Mouse (Mus musculus): ENCODE results near the gene Mpped2. TPM values are rescaled to one million over a fixed set of nuclear protein-coding genes. Genes with fewer than 3 reads are reported as not detected.

Gene Mpped2
- total and polyA plus RNA-seq, 3 experiments: not detected

GRCm38 (mm10) chr2:106775994-106776393 is 82.9 kb downstream of the Mpped2 start:
- Histone ChIP-seq H3K27me3 (replicated peaks) (no peaks in the 10 kb centered on the region), H3K4me2 (ENCODE audit: insufficient read depth, low read depth, poor library complexity, severe bottlenecking) (no peak overlapping the region), H3K79me2 (replicated peaks; ENCODE audit: control insufficient read depth, extremely low read depth, insufficient read depth, poor library complexity, severe bottlenecking) (no peaks in the 10 kb centered on the region), H3K9ac (ENCODE audit: insufficient read depth, low read depth) (no peak overlapping the region), H3K27ac (ENCODE audit: insufficient read depth, low read depth) (no peak overlapping the region), H3K9me3 (replicated peaks; ENCODE audit: low read length) (peaks cover 70% of the 10 kb centered on the region), H3K36me3 (replicated peaks in 1 of 2; ENCODE audit: control insufficient read depth in 1 of 2, insufficient read depth in 1 of 2, low read length in 1 of 2) (no peaks in the 10 kb centered on the region), H3K4me3 (replicated peaks in 1 of 3; ENCODE audit: low read depth in 2 of 3, low read length in 2 of 3, poor library complexity in 1 of 3) (no peak overlapping the region), H3K4me1 (ENCODE audit: control insufficient read depth in 1 of 2, insufficient read depth in 2 of 2) (no peaks in the 10 kb centered on the region)
- dilution Hi-C loops (cut with MboI; ENCODE audit: extremely low pct_ligation_motif_present, extremely low pct_unique_long_range_greater_than_20kb, low sequenced_read_pairs): no loop called here
- no peak for DNase-seq (ENCODE audit: extremely low read depth)
- TF ChIP-seq KAT2A (IDR thresholded peaks at IDR 0.05; ENCODE audit: insufficient replicate concordance, low read length): no peak
- TF ChIP-seq MEF2A (IDR thresholded peaks at IDR 0.05; ENCODE audit: borderline replicate concordance, low read depth, low read length): no peak
- TF ChIP-seq ETS1 (conservative IDR thresholded peaks at IDR 0.05; ENCODE audit: low read depth, low read length): no peak
- TF ChIP-seq CHD1 (IDR thresholded peaks at IDR 0.05; ENCODE audit: low read depth, low read length): no peak
- no peak for TF ChIP-seq USF1 (IDR thresholded peaks at IDR 0.05; ENCODE audit: low read depth, low read length)
- TF ChIP-seq USF2 (conservative IDR thresholded peaks at IDR 0.05; ENCODE audit: low read depth, low read length): no peak
- no peak for TF ChIP-seq MYC (IDR thresholded peaks at IDR 0.05; ENCODE audit: low read depth, low read length)
- no peak for TF ChIP-seq PAX5 (IDR thresholded peaks at IDR 0.05; ENCODE audit: low read length)
- TF ChIP-seq UBTF (IDR thresholded peaks at IDR 0.05; ENCODE audit: low read depth, low read length): no peak
- no peak for TF ChIP-seq EP300 (IDR thresholded peaks at IDR 0.05; ENCODE audit: low read length)
- TF ChIP-seq SMC3 (IDR thresholded peaks at IDR 0.05; ENCODE audit: low read depth, low read length): no peak
- TF ChIP-seq CTCF (conservative IDR thresholded peaks at IDR 0.05 in 1 of 2, IDR thresholded peaks at IDR 0.05 in 1 of 2; ENCODE audit: low read depth in 2 of 2, low read length in 2 of 2): no peak
- TF ChIP-seq ZMIZ1 (IDR thresholded peaks at IDR 0.05; ENCODE audit: low read depth, low read length): no peak
- TF ChIP-seq TCF12 (IDR thresholded peaks at IDR 0.05; ENCODE audit: low read depth, low read length): no peak
- no peak for TF ChIP-seq NELFE (IDR thresholded peaks at IDR 0.05; ENCODE audit: low read depth, low read length)
- TF ChIP-seq HCFC1 (IDR thresholded peaks at IDR 0.05; ENCODE audit: low read depth, low read length): no peak
- no peak for TF ChIP-seq MAFK (IDR thresholded peaks at IDR 0.05; ENCODE audit: insufficient replicate concordance, low read length)
- no peak for TF ChIP-seq MXI1 (IDR thresholded peaks at IDR 0.05; ENCODE audit: low read depth, low read length)
- no peak for TF ChIP-seq BHLHE40 (IDR thresholded peaks at IDR 0.05; ENCODE audit: low read depth, low read length)
- no peak for TF ChIP-seq JUND (conservative IDR thresholded peaks at IDR 0.05; ENCODE audit: low read depth, low read length)
- in situ Hi-C loops (cut with MboI; ENCODE audit: low pct_ligation_motif_present, low pct_unique_long_range_greater_than_20kb, low sequenced_read_pairs): no loop called here

- Histone ChIP-seq H3K9ac (ENCODE audit: insufficient read depth, low read depth) (no peak overlapping the region), H3K79me2 (replicated peaks; ENCODE audit: control insufficient read depth, extremely low read depth, insufficient read depth, poor library complexity, severe bottlenecking) (no peaks in the 10 kb centered on the region), H3K4me2 (ENCODE audit: insufficient read depth, low read depth, poor library complexity, severe bottlenecking) (no peak overlapping the region), H3K4me3 (replicated peaks in 1 of 3; ENCODE audit: low read depth in 2 of 3, low read length in 2 of 3, poor library complexity in 1 of 3) (no peak overlapping the region), H3K9me3 (replicated peaks; ENCODE audit: low read length) (peaks cover 73% of the 10 kb centered on the region), H3K4me1 (ENCODE audit: control insufficient read depth in 1 of 2, insufficient read depth in 2 of 2) (no peaks in the 10 kb centered on the region), H3K27ac (ENCODE audit: insufficient read depth, low read depth) (no peak overlapping the region), H3K27me3 (replicated peaks) (no peaks in the 10 kb centered on the region), H3K36me3 (replicated peaks in 1 of 2; ENCODE audit: control insufficient read depth in 1 of 2, insufficient read depth in 1 of 2, low read length in 1 of 2) (no peaks in the 10 kb centered on the region)
- TF ChIP-seq IRF4 (IDR thresholded peaks at IDR 0.05; ENCODE audit: low read depth, low read length) (no peak), ELF1 (IDR thresholded peaks at IDR 0.05; ENCODE audit: low read depth, low read length) (no peak), KAT2A (IDR thresholded peaks at IDR 0.05; ENCODE audit: insufficient replicate concordance, low read length) (no peak), TBP (conservative IDR thresholded peaks at IDR 0.05; ENCODE audit: low read depth, low read length) (no peak), NRF1 (IDR thresholded peaks at IDR 0.05; ENCODE audit: low read depth, low read length) (no peak), JUND (conservative IDR thresholded peaks at IDR 0.05; ENCODE audit: low read depth, low read length) (no peak), BHLHE40 (IDR thresholded peaks at IDR 0.05; ENCODE audit: low read depth, low read length) (no peak), MYC (IDR thresholded peaks at IDR 0.05; ENCODE audit: low read depth, low read length) (no peak), RCOR1 (conservative IDR thresholded peaks at IDR 0.05; ENCODE audit: low read depth, low read length) (no peak), ZC3H11A (IDR thresholded peaks at IDR 0.05; ENCODE audit: low read depth, low read length) (no peak)
- no peak for DNase-seq (ENCODE audit: extremely low read depth)
- in situ Hi-C loops (cut with MboI; ENCODE audit: low pct_ligation_motif_present, low pct_unique_long_range_greater_than_20kb, low sequenced_read_pairs) (no loop called here), dilution Hi-C loops (cut with MboI; ENCODE audit: extremely low pct_ligation_motif_present, extremely low pct_unique_long_range_greater_than_20kb, low sequenced_read_pairs) (no loop called here)
These were observed 85.9 kb downstream of the Mpped2 start for GRCm38 (mm10) chr2:106778861-106779516.

Measured in CH12.LX (cell line).